Mouse (Mus musculus): ENCODE measurements around the gene Rab3a.

Gene Rab3a

DNA sequence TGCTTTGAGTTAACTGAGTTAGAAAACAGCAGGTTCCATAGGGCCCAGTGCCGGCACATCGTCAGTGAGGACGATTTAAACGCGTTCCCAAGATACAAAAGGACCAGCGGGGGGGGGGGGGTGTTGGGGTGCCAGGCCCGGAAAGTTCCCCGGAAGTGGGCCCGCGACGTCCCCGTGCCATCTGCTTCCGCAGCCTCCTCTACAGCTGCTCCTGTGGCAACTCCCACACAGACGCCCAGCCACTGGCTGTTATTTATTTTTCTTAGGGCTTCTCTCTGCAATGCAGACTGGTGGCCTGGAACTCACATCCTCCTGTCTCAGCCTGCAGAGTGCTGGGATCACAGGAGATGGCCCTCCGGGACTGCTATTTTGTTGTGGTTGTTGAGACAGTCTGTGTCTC, 46.7 kb downstream of the Rab3a start:
- DNase-seq (ENCODE audit: low spot score), result no peak

DNA sequence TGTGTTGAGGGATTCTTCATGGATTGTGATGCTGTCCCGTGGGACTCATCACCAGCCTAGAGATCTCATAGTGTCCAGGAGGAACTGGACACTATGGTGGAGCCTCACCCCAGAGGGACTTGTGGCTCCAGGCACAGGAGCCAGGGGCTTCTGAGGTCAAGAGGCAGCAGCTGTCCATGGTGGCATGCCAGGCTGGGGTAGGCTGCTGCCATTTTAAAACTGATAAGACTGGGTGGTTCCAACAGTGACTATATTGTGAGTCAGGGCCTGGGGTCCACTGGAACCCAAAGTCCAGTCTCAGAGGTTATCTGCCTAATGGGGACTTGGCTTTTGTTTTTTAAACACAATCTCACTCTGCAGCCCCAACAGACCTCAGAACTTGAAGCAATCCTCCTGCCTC, 47.4 kb downstream of the Rab3a start:
- no peak for DNase-seq (ENCODE audit: low spot score)

DNA sequence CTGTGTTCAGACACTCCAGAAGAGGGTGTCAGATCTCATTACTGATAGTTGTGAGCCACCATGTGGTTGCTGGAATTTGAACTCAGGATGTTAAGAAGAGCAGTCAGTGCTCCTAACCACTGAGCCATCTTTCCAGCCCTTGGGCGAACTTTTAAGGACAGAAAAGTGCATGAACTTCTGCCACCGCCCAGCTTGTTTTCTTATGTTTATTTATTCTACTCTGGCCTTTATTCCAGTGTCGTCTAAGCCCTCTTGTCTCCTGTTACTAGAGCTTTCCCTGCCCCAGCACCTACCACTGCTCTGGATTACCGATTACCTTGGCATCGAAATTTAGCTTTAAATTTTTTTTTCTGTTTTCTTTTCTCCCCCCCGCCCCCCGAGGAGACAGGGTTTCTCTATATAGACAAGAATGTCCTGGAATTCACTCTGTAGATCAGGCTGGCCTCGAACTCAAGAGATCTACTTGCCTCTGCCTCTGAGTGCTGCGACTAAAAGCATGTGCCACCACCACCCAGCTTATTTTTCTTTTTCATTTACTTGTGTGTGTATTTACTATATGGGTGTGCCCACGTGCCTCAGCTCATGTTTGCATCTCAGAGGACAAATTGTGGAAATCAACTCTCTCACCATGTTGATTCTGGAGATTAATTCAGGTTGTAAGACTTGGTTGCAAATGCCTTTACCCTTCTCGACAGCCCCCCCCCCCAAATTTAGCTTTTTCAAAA, 48.5 kb downstream of the Rab3a start:
- DNase-seq (ENCODE audit: low spot score), result no peak

DNA sequence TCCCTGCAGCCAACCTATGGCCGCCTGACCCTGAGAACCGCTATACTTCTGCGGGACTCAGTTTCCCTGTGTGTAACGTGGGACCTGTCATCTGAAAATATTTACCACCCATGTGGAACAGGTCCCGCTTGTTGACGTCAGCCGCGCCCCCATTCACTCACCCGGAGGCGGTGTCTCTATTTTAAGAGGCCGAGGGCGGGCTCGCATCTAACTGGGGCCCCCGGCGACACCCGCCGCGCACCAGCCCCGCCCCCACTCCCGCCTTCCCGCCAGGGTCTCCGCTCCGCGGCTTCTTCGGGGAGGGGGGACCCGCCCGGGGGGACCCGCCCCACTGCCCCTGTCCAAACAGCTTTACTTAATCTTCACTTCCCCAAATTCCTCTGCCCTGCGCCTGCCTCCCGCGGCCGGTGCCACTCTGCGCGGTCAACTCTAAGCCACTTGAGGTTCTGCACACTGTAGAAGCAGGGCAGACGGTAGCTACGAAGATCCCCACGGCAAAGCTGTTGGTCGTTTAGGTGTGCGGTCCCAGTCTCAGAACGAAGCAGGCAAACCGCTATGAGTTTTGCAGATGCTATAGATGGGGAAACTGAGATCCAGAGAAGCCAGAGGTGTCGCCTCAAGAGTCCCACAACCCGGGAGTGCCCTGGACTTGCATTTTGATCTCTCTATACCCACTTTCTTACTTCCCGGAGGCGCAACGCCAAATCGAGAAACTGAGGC, 49.4 kb downstream of the Rab3a start:
- DNase-seq (ENCODE audit: low spot score), result peak; percentile 27

DNA sequence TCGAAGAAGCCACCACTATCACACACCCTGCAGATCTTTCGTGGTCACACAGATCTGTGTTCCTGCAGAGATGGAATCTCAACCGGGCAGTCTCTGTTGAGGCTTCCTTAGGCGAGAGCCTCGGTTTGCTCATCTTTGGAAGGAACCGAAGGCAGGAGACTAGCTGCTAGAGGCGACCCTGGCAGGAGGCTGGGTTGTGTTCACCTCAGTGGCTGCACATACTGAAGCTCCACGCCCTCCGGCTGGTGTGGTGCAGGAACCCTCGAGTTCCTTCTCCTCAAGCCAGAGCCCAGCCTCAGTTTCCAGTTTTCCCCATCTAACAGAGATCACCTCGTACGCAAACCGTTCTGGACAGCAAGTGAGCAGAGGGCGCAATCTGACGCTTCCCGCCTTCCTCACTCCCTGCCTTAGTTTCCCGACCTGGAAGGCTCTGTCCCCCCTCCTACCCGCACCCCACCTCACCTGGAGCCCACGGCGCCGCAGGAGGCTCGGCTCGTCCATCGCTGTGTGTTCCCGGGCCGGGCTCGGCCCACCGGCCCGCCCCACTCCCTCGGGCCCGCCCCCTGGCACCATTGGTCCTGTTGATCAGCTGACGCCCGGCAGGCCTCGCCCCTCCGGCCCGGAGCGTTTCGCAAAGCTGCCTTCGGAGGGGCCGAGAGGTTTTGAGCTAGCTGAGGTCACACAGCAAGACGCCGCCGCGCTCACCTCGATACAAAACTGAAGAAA, 50.2 kb downstream of the Rab3a start, which contains the start of gene Mast3:
Gene Mast3 (minus strand): TSS at position 574 of the 726 bp plus-strand sequence.
- peak; percentile 84 for DNase-seq (ENCODE audit: low spot score)

DNA sequence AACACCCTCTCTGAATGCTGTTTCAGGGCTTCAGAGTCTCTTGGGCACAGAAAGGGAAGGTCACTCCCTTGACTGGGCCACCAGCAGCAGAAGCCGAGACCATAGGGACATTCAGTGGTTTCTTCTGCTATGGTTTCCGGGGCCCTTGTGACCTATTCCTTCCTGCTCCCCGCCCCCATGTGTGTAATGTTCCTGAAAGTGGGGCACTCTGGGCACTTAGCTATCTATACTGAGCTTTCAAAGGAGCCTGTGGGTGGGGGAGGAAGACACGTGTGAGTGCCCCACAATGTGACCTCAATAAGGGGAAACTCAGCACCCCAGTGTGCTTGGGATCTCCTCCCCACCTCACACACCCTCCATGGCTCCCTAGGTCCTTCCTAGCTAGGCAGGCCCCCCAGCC, 52.1 kb downstream of the Rab3a start:
- DNase-seq (ENCODE audit: low spot score), result no peak

DNA sequence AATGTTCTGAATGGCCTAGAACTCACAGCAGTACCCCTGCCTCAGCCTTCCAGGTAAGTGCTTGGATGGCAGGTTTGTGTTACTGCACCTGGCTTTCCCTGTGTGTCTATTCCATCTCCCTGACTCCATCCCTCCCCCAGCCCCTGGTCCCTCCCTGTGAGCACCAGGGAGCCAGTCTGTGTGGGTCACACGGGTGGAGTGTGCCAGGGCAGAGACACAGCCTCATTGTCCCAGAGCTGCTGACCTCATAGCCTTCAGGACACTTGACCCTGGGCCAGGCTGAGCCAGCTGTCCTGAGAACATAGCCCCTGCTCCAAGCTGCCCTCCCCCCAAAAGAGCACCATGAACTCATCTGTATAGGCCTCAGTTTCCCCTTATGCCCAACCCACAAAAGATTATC, 52.8 kb downstream of the Rab3a start:
- no peak for DNase-seq (ENCODE audit: low spot score)

DNA sequence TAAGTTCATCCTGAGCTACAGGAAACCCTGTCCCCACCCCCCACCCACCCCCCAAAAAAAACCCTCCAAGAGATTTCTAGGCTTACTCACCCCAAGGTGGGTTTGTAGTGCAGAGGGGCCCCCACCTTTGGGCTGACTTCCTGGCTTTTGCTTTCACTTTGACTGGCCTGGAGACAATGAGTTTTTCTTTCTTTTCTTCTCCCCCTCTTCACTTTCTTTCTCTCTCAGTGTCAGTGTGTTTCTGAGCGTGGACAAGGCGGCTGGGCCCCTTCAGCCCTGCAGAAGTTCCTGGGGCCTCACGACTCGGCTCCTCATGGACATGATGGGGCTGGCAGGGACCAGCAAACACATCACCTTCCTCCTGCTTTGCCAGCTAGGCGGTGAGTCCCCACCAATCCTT, 53.8 kb downstream of the Rab3a start, which contains the start of gene Il12rb1:
Gene Il12rb1 (plus strand): TSS at position 211 of the 400 bp plus-strand sequence.
- DNase-seq (ENCODE audit: low spot score), result no peak
